Mouse (Mus musculus): Measurements from ENCODE around the gene Fam83b. TPM values are rescaled to one million over a fixed set of nuclear protein-coding genes. Genes with fewer than 3 reads are reported as not detected.

Fam83b gene
- total and polyA plus RNA-seq, 3 experiments: not detected

- Histone ChIP-seq H3K79me2 (ENCODE audit: control insufficient read depth, insufficient read depth, low read length, poor library complexity) (no peaks in the 10 kb centered on the region), H3K9ac (ENCODE audit: control insufficient read depth, low read depth, low read length, poor library complexity, severe bottlenecking) (no peak overlapping the region), H3K4me3 (ENCODE audit: control insufficient read depth in 1 of 2, insufficient read depth in 1 of 2, low read depth in 2 of 2, low read length in 2 of 2) (no peak overlapping the region), H3K9me3 (replicated peaks; ENCODE audit: insufficient read depth, low read length) (no peaks in the 10 kb centered on the region), H3K27me3 (ENCODE audit: control insufficient read depth in 1 of 2, insufficient read depth in 2 of 2, low read length in 2 of 2) (no peaks in the 10 kb centered on the region), H3K4me1 (ENCODE audit: control insufficient read depth in 1 of 2, insufficient read depth in 2 of 2, low read length in 2 of 2) (no peaks in the 10 kb centered on the region), H3K36me3 (ENCODE audit: control insufficient read depth in 1 of 2, insufficient read depth in 2 of 2, low read length in 2 of 2) (no peaks in the 10 kb centered on the region), H3K27ac (ENCODE audit: control insufficient read depth, low read depth, low read length) (no peak overlapping the region)
- no peak for DNase-seq (ENCODE audit: low read depth, low spot score)
- no peak for TF ChIP-seq MEF2A (IDR thresholded peaks at IDR 0.05; ENCODE audit: extremely low read depth, insufficient replicate concordance, low read depth, low read length, poor library complexity, severe bottlenecking)
- TF ChIP-seq NRF1 (IDR thresholded peaks at IDR 0.05; ENCODE audit: insufficient read depth, low read depth, low read length, poor library complexity, severe bottlenecking): no peak
- no peak for TF ChIP-seq JUND (IDR thresholded peaks at IDR 0.05; ENCODE audit: low read depth, low read length)
- TF ChIP-seq MAX (IDR thresholded peaks at IDR 0.05; ENCODE audit: low read length): no peak
- no peak for TF ChIP-seq MAFK (IDR thresholded peaks at IDR 0.05; ENCODE audit: borderline replicate concordance, low read depth, low read length)
- no peak for TF ChIP-seq MAZ (IDR thresholded peaks at IDR 0.05; ENCODE audit: low read depth, low read length)
- no peak for TF ChIP-seq POLR2AphosphoS2 (IDR thresholded peaks at IDR 0.05; ENCODE audit: low read length)
- no peak for TF ChIP-seq POLR2AphosphoS5 (IDR thresholded peaks at IDR 0.05; ENCODE audit: borderline replicate concordance, low read depth, low read length)
Measured at GRCm38 (mm10) chr9:76603744-76604143, 36.8 kb upstream of the Fam83b start.

DNA sequence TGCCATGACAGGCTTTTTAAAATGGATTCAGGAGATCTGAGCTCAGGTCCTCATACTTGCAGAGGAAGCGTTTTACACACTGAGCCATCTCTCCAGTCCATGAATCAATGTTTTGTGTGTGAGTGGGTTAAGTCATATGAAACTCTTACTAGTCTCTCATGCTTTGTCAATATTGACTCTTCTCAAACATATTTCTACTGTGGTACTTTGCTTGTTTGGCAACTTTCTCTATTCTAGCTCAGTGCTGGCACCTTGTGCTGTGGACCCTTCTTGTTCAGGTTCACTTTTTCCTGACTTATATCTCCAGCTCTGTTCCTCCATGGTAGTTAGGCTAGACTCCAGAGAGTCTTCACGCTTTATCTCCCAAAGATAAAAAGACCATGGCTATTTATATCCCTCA lies 36.0 kb upstream of the Fam83b start:
- DNase-seq (ENCODE audit: low read depth, low spot score): no peak
- H3K79me2 ChIP-seq (ENCODE audit: control insufficient read depth, insufficient read depth, low read length, poor library complexity): no peaks in the 10 kb centered on the region
- TF ChIP-seq TBP (IDR thresholded peaks at IDR 0.05; ENCODE audit: low read depth, low read length) (no peak), MYC (IDR thresholded peaks at IDR 0.05; ENCODE audit: low read depth, low read length) (no peak), MEF2A (IDR thresholded peaks at IDR 0.05; ENCODE audit: extremely low read depth, insufficient replicate concordance, low read depth, low read length, poor library complexity, severe bottlenecking) (no peak), E2F4 (IDR thresholded peaks at IDR 0.05; ENCODE audit: borderline replicate concordance, low read depth, low read length) (no peak)
- no peak overlapping the region for H3K4me3 ChIP-seq (ENCODE audit: control insufficient read depth in 1 of 2, insufficient read depth in 1 of 2, low read depth in 2 of 2, low read length in 2 of 2)
- H3K9me3 ChIP-seq (replicated peaks; ENCODE audit: insufficient read depth, low read length): no peaks in the 10 kb centered on the region
- no peaks in the 10 kb centered on the region for H3K27me3 ChIP-seq (ENCODE audit: control insufficient read depth in 1 of 2, insufficient read depth in 2 of 2, low read length in 2 of 2)
- no peaks in the 10 kb centered on the region for H3K36me3 ChIP-seq (ENCODE audit: control insufficient read depth in 1 of 2, insufficient read depth in 2 of 2, low read length in 2 of 2)
- no peaks in the 10 kb centered on the region for H3K4me1 ChIP-seq (ENCODE audit: control insufficient read depth in 1 of 2, insufficient read depth in 2 of 2, low read length in 2 of 2)
- H3K9ac ChIP-seq (ENCODE audit: control insufficient read depth, low read depth, low read length, poor library complexity, severe bottlenecking): no peak overlapping the region
- H3K27ac ChIP-seq (ENCODE audit: control insufficient read depth, low read depth, low read length): no peak overlapping the region

DNA sequence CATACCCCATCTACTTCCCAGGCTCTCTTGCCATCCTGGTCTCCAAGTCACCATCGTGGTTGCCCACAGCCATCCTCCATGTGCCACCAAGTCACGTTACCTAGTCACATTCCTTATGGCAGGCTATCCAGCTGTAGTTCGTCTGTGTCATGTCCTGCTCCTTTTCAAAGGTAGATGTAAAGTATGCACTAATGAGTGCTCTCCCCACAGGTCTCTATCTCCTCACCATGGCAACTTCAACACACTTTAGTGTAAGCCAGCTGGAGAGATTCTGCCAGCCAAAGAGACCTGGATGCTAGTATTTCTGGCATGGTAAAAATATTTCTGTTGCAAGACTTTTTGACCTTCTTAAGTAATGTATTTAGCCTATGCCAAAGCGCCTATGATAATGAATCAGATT lies 30.5 kb upstream of the Fam83b start:
- Histone ChIP-seq H3K27ac (ENCODE audit: control insufficient read depth, low read depth, low read length) (no peak overlapping the region), H3K4me1 (ENCODE audit: control insufficient read depth in 1 of 2, insufficient read depth in 2 of 2, low read length in 2 of 2) (no peaks in the 10 kb centered on the region), H3K9ac (ENCODE audit: control insufficient read depth, low read depth, low read length, poor library complexity, severe bottlenecking) (no peak overlapping the region), H3K79me2 (ENCODE audit: control insufficient read depth, insufficient read depth, low read length, poor library complexity) (no peaks in the 10 kb centered on the region), H3K4me3 (ENCODE audit: control insufficient read depth in 1 of 2, insufficient read depth in 1 of 2, low read depth in 2 of 2, low read length in 2 of 2) (no peak overlapping the region), H3K36me3 (ENCODE audit: control insufficient read depth in 1 of 2, insufficient read depth in 2 of 2, low read length in 2 of 2) (no peaks in the 10 kb centered on the region), H3K9me3 (replicated peaks; ENCODE audit: insufficient read depth, low read length) (no peaks in the 10 kb centered on the region), H3K27me3 (ENCODE audit: control insufficient read depth in 1 of 2, insufficient read depth in 2 of 2, low read length in 2 of 2) (no peaks in the 10 kb centered on the region)
- TF ChIP-seq TAL1 (IDR thresholded peaks at IDR 0.05; ENCODE audit: low read length) (no peak), TBP (IDR thresholded peaks at IDR 0.05; ENCODE audit: low read depth, low read length) (no peak), CHD1 (IDR thresholded peaks at IDR 0.05; ENCODE audit: low read depth, low read length) (no peak)
- no peak for DNase-seq (ENCODE audit: low read depth, low spot score)

Data from MEL (cell line).